Mouse (Mus musculus) natural killer cell, adult 2 months (primary cell): ENCODE data around the gene Gpr183.

Source experiments
- DNase-seq, 2 experiments: peaks; one replicate each; pipeline ENCODE4 v3.0.0; 2022; ENCODE audit warnings: low spot score in 2 of 2

Gene Gpr183

GRCm38 (mm10) chr14:121987691-121988090 lies 22.7 kb upstream of the Gpr183 start:
- DNase-seq = peak in 1 of 2 experiments; percentile 29

- no peak for DNase-seq
Measured at GRCm38 (mm10) chr14:121987287-121987686, 22.3 kb upstream of the Gpr183 start.

GRCm38 (mm10) chr14:121986028-121986427 lies 21.0 kb upstream of the Gpr183 start:
- no peak for DNase-seq

- DNase-seq = no peak
Measured at GRCm38 (mm10) chr14:121985477-121985876, 20.5 kb upstream of the Gpr183 start.

GRCm38 (mm10) chr14:121983009-121983933 lies 18.3 kb upstream of the Gpr183 start:
- no peak for DNase-seq

GRCm38 (mm10) chr14:121981531-121981930 lies 16.5 kb upstream of the Gpr183 start:
- DNase-seq = no peak

GRCm38 (mm10) chr14:121973114-121973513 lies 8.1 kb upstream of the Gpr183 start:
- no peak for DNase-seq

- no peak for DNase-seq
Measured at GRCm38 (mm10) chr14:121970402-121970801, 5.4 kb upstream of the Gpr183 start.

- no peak for DNase-seq
Measured at GRCm38 (mm10) chr14:121967095-121967494, 2.1 kb upstream of the Gpr183 start.

GRCm38 (mm10) chr14:121965461-121965860 lies 466 bp upstream of the Gpr183 start:
- no peak for DNase-seq

- no peak for DNase-seq
Measured at GRCm38 (mm10) chr14:121963942-121964335, 1.1 kb downstream of the Gpr183 start.

GRCm38 (mm10) chr14:121963251-121963941 lies 1.6 kb downstream of the Gpr183 start:
- DNase-seq = no peak

GRCm38 (mm10) chr14:121962128-121962890 lies 2.7 kb downstream of the Gpr183 start:
- no peak for DNase-seq

GRCm38 (mm10) chr14:121961496-121962127 lies 3.4 kb downstream of the Gpr183 start:
- no peak for DNase-seq

GRCm38 (mm10) chr14:121960997-121961396 lies 4.0 kb downstream of the Gpr183 start:
- DNase-seq = no peak

GRCm38 (mm10) chr14:121960531-121960930 lies 4.5 kb downstream of the Gpr183 start:
- no peak for DNase-seq

- no peak for DNase-seq
Measured at GRCm38 (mm10) chr14:121960031-121960430, 5.0 kb downstream of the Gpr183 start.

GRCm38 (mm10) chr14:121959538-121959980 lies 5.4 kb downstream of the Gpr183 start:
- no peak for DNase-seq

- no peak for DNase-seq
Measured at GRCm38 (mm10) chr14:121958751-121959537, 6.1 kb downstream of the Gpr183 start.

GRCm38 (mm10) chr14:121958041-121958750 lies 6.8 kb downstream of the Gpr183 start:
- no peak for DNase-seq
